Mouse (Mus musculus) embryonic facial prominence, embryonic 14.5 days (tissue): Measurements from ENCODE around the gene Fhl3. TPM values are rescaled to one million over a fixed set of nuclear protein-coding genes. Genes with fewer than 3 reads are reported as not detected.

Source experiments
- ATAC-seq: fragments of 200-750 bp; cut with Nextera tagmentation; 2 replicates; pipeline ENCODE4 v1.8.0; 2017; ENCODE audit warnings: low read depth, moderate number of reproducible peaks, moderate TSS enrichment
- DNase-seq: peaks from one replicate; pipeline ENCODE4 v3.0.0-alpha.2; 2015; ENCODE audit warnings: low spot score
- H3K27ac ChIP-seq: fragments of 300-500 bp; sonication (generic); replicated peaks from 2 replicates; pipeline ENCODE4 v1.5.1; 2014; ENCODE audit warnings: low read depth, mild to moderate bottlenecking, low read length, moderate library complexity
- H3K27me3 ChIP-seq: fragments of 300-500 bp; sonication (generic); replicated peaks from 2 replicates; pipeline ENCODE4 v1.6.1; 2014; ENCODE audit warnings: low read length; ENCODE audit not compliant: control insufficient read depth, insufficient read depth
- H3K36me3 ChIP-seq: fragments of 300-500 bp; sonication (generic); 2 replicates; pipeline ENCODE4 v1.6.1; 2014; ENCODE audit warnings: low read length, mixed read lengths; ENCODE audit not compliant: control insufficient read depth, insufficient read depth
- H3K4me1 ChIP-seq: fragments of 300-500 bp; sonication (generic); 2 replicates; pipeline ENCODE4 v1.6.1; 2014; ENCODE audit warnings: antibody characterized with exemption, low read length; ENCODE audit not compliant: control insufficient read depth, insufficient read depth
- H3K4me2 ChIP-seq: fragments of 300-500 bp; sonication (generic); 2 replicates; pipeline ENCODE4 v1.6.1; 2014; ENCODE audit warnings: low read depth, mild to moderate bottlenecking, low read length, moderate library complexity, mixed read lengths
- H3K4me3 ChIP-seq: fragments of 300-500 bp; sonication (generic); 2 replicates; pipeline ENCODE4 v1.5.1; 2014; ENCODE audit warnings: low read depth, mild to moderate bottlenecking, low read length
- H3K9ac ChIP-seq: fragments of 300-500 bp; sonication (generic); 2 replicates; pipeline ENCODE4 v1.6.1; 2014; ENCODE audit warnings: low read depth, mild to moderate bottlenecking, low read length, moderate library complexity, mixed read lengths
- H3K9me3 ChIP-seq: fragments of 300-500 bp; sonication (generic); 2 replicates; pipeline ENCODE4 v1.6.1; 2016; ENCODE audit warnings: low read length; ENCODE audit not compliant: control insufficient read depth
- WGBS: fragments of 180-500 bp; shearing (Covaris S2); extraction: QIAGEN DNeasy Blood & Tissue Kit; methylation state at CpG from one replicate; pipeline ENCODE4 v1.1.7; 2014; 5-methylcytosine and 5-hydroxymethylcytosine counted together
- microRNA counts: library from miRNA; unstranded; fragments of <30 nt; microRNA quantifications from one replicate; lab custom pipeline; 2017
- microRNA-seq: library from miRNA; unstranded; fragments of <30 nt; microRNA quantifications from one replicate; pipeline ENCODE4, GENCODE M21; 2016; ENCODE audit warnings: borderline number of aligned reads
- polyA plus RNA-seq: library from polyadenylated mRNA; unstranded; fragments of >200 nt; fragmentation: Nextera tagmentation; extraction: Ambion mirVana; gene quantifications from 2 replicates; pipeline ENCODE4 v1.2.1, GENCODE M21; 2014

Gene Fhl3
- polyA plus RNA-seq, 1 experiment from 2014 or later, result 18.2 TPM

- Histone ChIP-seq H3K4me2 (peak overlapping the region; percentile 98), H3K4me1 (peaks cover 10% of the 10 kb centered on the region), H3K9me3 (no peaks in the 10 kb centered on the region), H3K9ac (peak overlapping the region; percentile 79), H3K27ac (no peak overlapping the region), H3K4me3 (peak overlapping the region; percentile 80), H3K36me3 (no peaks in the 10 kb centered on the region), H3K27me3 (no peaks in the 10 kb centered on the region)
- peak; percentile 5 for DNase-seq
- WGBS, result 16% methylated on average over 15 of the region's 15 CpGs
- ATAC-seq, result no peak
Measured at GRCm38 (mm10) chr4:124752281-124753199, 52.0 kb downstream of the Fhl3 start.

- Histone ChIP-seq H3K9me3 (no peaks in the 10 kb centered on the region), H3K27ac (no peak overlapping the region), H3K4me2 (no peak overlapping the region), H3K27me3 (no peaks in the 10 kb centered on the region), H3K4me3 (no peak overlapping the region), H3K36me3 (no peaks in the 10 kb centered on the region), H3K4me1 (peaks cover 10% of the 10 kb centered on the region), H3K9ac (no peak overlapping the region)
- DNase-seq, result peak; percentile 11
- WGBS, result 44% methylated on average over 7 of the region's 7 CpGs
- ATAC-seq, result no peak
Measured at GRCm38 (mm10) chr4:124755526-124755925, 55.0 kb downstream of the Fhl3 start.

MicroRNA genes within 50 kb of the gene (microRNA counts, 519-probe panel; counts per million panel counts)
- microRNA mmu-miR-697 (lab: Ali Mortazavi, UCI), result 19.3 counts per million
- 19.3 counts per million for microRNA mmu-miR-698 (lab: Ali Mortazavi, UCI)

Small RNAs within 50 kb of the gene (microRNA-seq; reads per million reads assigned to microRNA genes)
- not detected for gene Gm24721
- not detected for gene Mir697
- not detected for gene Mir698

Other genes with a start within 250 kb of the Fhl3 start
- gene 3100002H09Rik, start 89.9 kb upstream of the Fhl3 start, polyA plus RNA-seq, result 0.47 TPM in 1 of 2 replicates, not detected in the other
- 1.2 and 1.7 TPM in 2 replicates for gene Pou3f1, start 43.9 kb upstream of the Fhl3 start, polyA plus RNA-seq
- gene Utp11, start 7.1 kb upstream of the Fhl3 start, polyA plus RNA-seq, result 58.6 and 62.7 TPM in 2 replicates
- 110 and 118 TPM in 2 replicates for gene Sf3a3, start 14.1 kb downstream of the Fhl3 start, polyA plus RNA-seq
- gene Inpp5b, start 41.1 kb downstream of the Fhl3 start, polyA plus RNA-seq, result 23.7 and 29.5 TPM in 2 replicates
- 9.9 and 11.5 TPM in 2 replicates for gene Mtf1, start 101.4 kb downstream of the Fhl3 start, polyA plus RNA-seq
- gene Yrdc, start 150.0 kb downstream of the Fhl3 start, polyA plus RNA-seq, result 40.6 and 42.6 TPM in 2 replicates
- 64.2 and 64.4 TPM in 2 replicates for gene 1110065P20Rik, start 150.5 kb downstream of the Fhl3 start, polyA plus RNA-seq
- 1.4 and 2.0 TPM in 2 replicates for gene Maneal, start 161.5 kb downstream of the Fhl3 start, polyA plus RNA-seq
- 0.29 and 0.58 TPM in 2 replicates for gene Epha10, start 180.2 kb downstream of the Fhl3 start, polyA plus RNA-seq
- 2.8 and 4.2 TPM in 2 replicates for gene 9930104L06Rik, start 236.3 kb downstream of the Fhl3 start, polyA plus RNA-seq
- gene Cdca8, start 238.6 kb downstream of the Fhl3 start, polyA plus RNA-seq, result 70.3 and 90.3 TPM in 2 replicates